Mouse (Mus musculus): ENCODE measurements around the gene Farp1.

GRCm38 (mm10) chr14:121262606-121263005, 227.6 kb downstream of the Farp1 start:
- TF ChIP-seq CTCF (IDR thresholded peaks at IDR 0.05; ENCODE audit: control insufficient read depth, insufficient read depth, insufficient read length) (no peak), CEBPB (IDR thresholded peaks at IDR 0.05; ENCODE audit: low read depth) (no peak), FOSL1 (IDR thresholded peaks at IDR 0.05; ENCODE audit: insufficient read depth, low read length, poor library complexity, severe bottlenecking) (no peak), MAX (IDR thresholded peaks at IDR 0.05) (no peak), MYOG (IDR thresholded peaks at IDR 0.05; ENCODE audit: control insufficient read depth, extremely low read depth, insufficient read length) (no peak), USF1 (IDR thresholded peaks at IDR 0.05; ENCODE audit: low read depth) (no peak), MYOD1 (IDR thresholded peaks at IDR 0.05; ENCODE audit: control insufficient read depth, insufficient read length, low read depth) (no peak)
